Mouse (Mus musculus): ENCODE results near the gene Plekhm2. TPM values are rescaled to one million over a fixed set of nuclear protein-coding genes. Genes with fewer than 3 reads are reported as not detected.

Gene Plekhm2
- total RNA-seq, 2 experiments from 2014 or later: 4.9 to 10.1 TPM

GRCm38 (mm10) chr4:141639474-141639873, 25.2 kb downstream of the Plekhm2 start:
- no peak for ATAC-seq (replicated peaks; ENCODE audit: low FRiP score, poor library complexity, severe bottlenecking)

GRCm38 (mm10) chr4:141636693-141637092, 28.0 kb downstream of the Plekhm2 start:
- no peak for ATAC-seq (replicated peaks; ENCODE audit: low FRiP score, poor library complexity, severe bottlenecking)

- ATAC-seq (replicated peaks; ENCODE audit: low FRiP score, poor library complexity, severe bottlenecking): no peak
Measured at GRCm38 (mm10) chr4:141635991-141636390, 28.7 kb downstream of the Plekhm2 start.

GRCm38 (mm10) chr4:141632111-141632873, 32.4 kb downstream of the Plekhm2 start:
- no peak for ATAC-seq (replicated peaks; ENCODE audit: low FRiP score, poor library complexity, severe bottlenecking)

GRCm38 (mm10) chr4:141631250-141631649, 33.4 kb downstream of the Plekhm2 start:
- ATAC-seq (replicated peaks; ENCODE audit: low FRiP score, poor library complexity, severe bottlenecking): no peak

GRCm38 (mm10) chr4:141630021-141630420, 34.7 kb downstream of the Plekhm2 start:
- ATAC-seq (replicated peaks; ENCODE audit: low FRiP score, poor library complexity, severe bottlenecking): no peak

GRCm38 (mm10) chr4:141628661-141629060, 36.0 kb downstream of the Plekhm2 start:
- ATAC-seq (replicated peaks; ENCODE audit: low FRiP score, poor library complexity, severe bottlenecking): no peak

- no peak for ATAC-seq (replicated peaks; ENCODE audit: low FRiP score, poor library complexity, severe bottlenecking)
Measured at GRCm38 (mm10) chr4:141627502-141627901, 37.2 kb downstream of the Plekhm2 start.

GRCm38 (mm10) chr4:141625774-141626550, 38.7 kb downstream of the Plekhm2 start:
- ATAC-seq (replicated peaks; ENCODE audit: low FRiP score, poor library complexity, severe bottlenecking): no peak

- ATAC-seq (replicated peaks; ENCODE audit: low FRiP score, poor library complexity, severe bottlenecking): no peak
Measured at GRCm38 (mm10) chr4:141624983-141625773, 39.5 kb downstream of the Plekhm2 start.

- no peak for ATAC-seq (replicated peaks; ENCODE audit: low FRiP score, poor library complexity, severe bottlenecking)
Measured at GRCm38 (mm10) chr4:141624134-141624533, 40.6 kb downstream of the Plekhm2 start.

GRCm38 (mm10) chr4:141623666-141624065, 41.0 kb downstream of the Plekhm2 start, which contains the start of gene Slc25a34:
Gene Slc25a34, minus strand, starts transcription at chr4:141623821.
- ATAC-seq (replicated peaks; ENCODE audit: low FRiP score, poor library complexity, severe bottlenecking): no peak

GRCm38 (mm10) chr4:141623037-141623436, 41.7 kb downstream of the Plekhm2 start:
- ATAC-seq (replicated peaks; ENCODE audit: low FRiP score, poor library complexity, severe bottlenecking): no peak

GRCm38 (mm10) chr4:141622580-141622979, 42.1 kb downstream of the Plekhm2 start:
- no peak for ATAC-seq (replicated peaks; ENCODE audit: low FRiP score, poor library complexity, severe bottlenecking)

GRCm38 (mm10) chr4:141622091-141622490, 42.6 kb downstream of the Plekhm2 start:
- ATAC-seq (replicated peaks; ENCODE audit: low FRiP score, poor library complexity, severe bottlenecking): no peak

GRCm38 (mm10) chr4:141621297-141621696, 43.4 kb downstream of the Plekhm2 start:
- no peak for ATAC-seq (replicated peaks; ENCODE audit: low FRiP score, poor library complexity, severe bottlenecking)

- no peak for ATAC-seq (replicated peaks; ENCODE audit: low FRiP score, poor library complexity, severe bottlenecking)
Measured at GRCm38 (mm10) chr4:141619299-141619883, 45.3 kb downstream of the Plekhm2 start.

- no peak for ATAC-seq (replicated peaks; ENCODE audit: low FRiP score, poor library complexity, severe bottlenecking)
Measured at GRCm38 (mm10) chr4:141618565-141619243, 46.0 kb downstream of the Plekhm2 start, which contains the start of gene Tmem82. Gene Tmem82, minus strand, starts transcription at chr4:141618633.

GRCm38 (mm10) chr4:141617863-141618564, 46.7 kb downstream of the Plekhm2 start:
- ATAC-seq (replicated peaks; ENCODE audit: low FRiP score, poor library complexity, severe bottlenecking): no peak

Measured in erythroid progenitor cell, adult 5-6 weeks (primary cell).